Mouse (Mus musculus): Measurements from ENCODE around the gene Nes. TPM values are rescaled to one million over a fixed set of nuclear protein-coding genes. Genes with fewer than 3 reads are reported as not detected.
A peak's percentile ranks its signal among the peaks of the same experiment; 100 is the strongest.

Gene Nes
- polyA plus RNA-seq, 1 experiment from 2014 or later: 85.4 TPM

DNA sequence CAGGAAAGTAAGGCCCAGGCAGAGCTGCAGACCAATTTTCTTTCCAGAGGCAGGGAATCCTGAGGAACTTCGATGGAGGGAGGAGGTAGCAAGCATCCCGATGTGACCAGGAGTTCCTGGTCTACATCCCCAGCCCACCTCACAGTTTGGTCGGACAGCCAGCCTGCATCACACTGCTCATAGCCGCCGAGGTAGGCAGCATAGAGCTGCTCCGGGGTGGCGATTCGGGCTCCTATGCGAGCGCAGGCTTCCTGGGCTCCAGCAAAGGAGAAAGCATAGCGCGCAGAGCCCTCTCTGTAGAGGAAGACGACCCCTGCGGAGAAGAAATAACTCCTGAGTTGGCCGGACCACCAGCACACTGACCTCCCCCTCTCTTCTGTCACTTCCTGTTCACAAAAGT lies 25.5 kb downstream of the Nes start:
- H3K27me3 ChIP-seq (ENCODE audit: control insufficient read depth, insufficient read depth, low read length): peaks cover 82% of the 10 kb centered on the region
- no peaks in the 10 kb centered on the region for H3K9me3 ChIP-seq (ENCODE audit: control insufficient read depth, low read length)
- no peak overlapping the region for H3K27ac ChIP-seq (ENCODE audit: low read depth, low read length)
- peak overlapping the region; percentile 49; the same call in 1 of the 2 replicates for H3K4me2 ChIP-seq
- no peak overlapping the region for H3K9ac ChIP-seq (ENCODE audit: low read length)
- peaks cover 11% of the 10 kb centered on the region for H3K4me1 ChIP-seq (ENCODE audit: control insufficient read depth, insufficient read depth, low read length)
- WGBS: under 1% methylated on average over 15 of the region's 15 CpGs
- H3K36me3 ChIP-seq (ENCODE audit: control insufficient read depth, insufficient read depth, low read length): no peaks in the 10 kb centered on the region
- peak overlapping the region; percentile 23 for H3K4me3 ChIP-seq (ENCODE audit: low read depth, low read length)
- ATAC-seq (ENCODE audit: low FRiP score) (no peak), DNase-seq (ENCODE audit: low spot score, missing footprints) (peak; percentile 91)

DNA sequence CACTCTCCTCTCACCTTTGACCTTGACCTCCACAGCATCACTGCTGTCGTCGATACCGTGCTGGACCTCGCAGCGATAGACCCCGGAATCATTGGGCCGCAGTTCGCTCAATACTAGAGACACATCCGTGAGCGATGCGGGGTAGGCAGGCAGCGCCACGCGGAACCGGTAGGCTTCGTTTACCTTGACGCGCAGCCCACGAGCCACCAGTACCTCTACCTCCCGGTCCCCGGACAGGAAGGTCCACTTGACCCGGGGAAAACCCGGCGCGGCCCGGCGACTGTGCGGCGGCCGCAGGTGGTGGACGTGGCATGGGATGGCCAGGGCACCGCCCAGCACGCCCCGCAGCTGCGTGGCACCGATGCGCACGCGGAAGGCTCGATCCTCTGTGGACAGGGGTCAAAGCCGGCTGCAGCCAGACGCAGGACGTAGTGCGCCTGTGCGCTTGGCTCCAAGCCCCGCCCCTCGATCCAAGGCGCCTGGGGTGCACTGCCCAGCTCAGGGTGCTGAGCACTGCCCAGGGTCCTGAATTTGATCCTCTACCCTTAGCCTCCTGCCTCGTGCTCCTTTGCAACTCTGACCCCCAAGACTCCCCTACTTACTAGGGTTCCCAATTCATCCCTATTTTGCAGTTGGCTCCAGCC lies 26.2 kb downstream of the Nes start:
- Histone ChIP-seq H3K4me1 (ENCODE audit: control insufficient read depth, insufficient read depth, low read length) (peaks cover 11% of the 10 kb centered on the region), H3K4me2 (peak overlapping the region; percentile 49), H3K4me3 (ENCODE audit: low read depth, low read length) (peak overlapping the region; percentile 23), H3K9ac (ENCODE audit: low read length) (peak overlapping the region; percentile 2), H3K27ac (ENCODE audit: low read depth, low read length) (no peak overlapping the region), H3K9me3 (ENCODE audit: control insufficient read depth, low read length) (no peaks in the 10 kb centered on the region), H3K36me3 (ENCODE audit: control insufficient read depth, insufficient read depth, low read length) (no peaks in the 10 kb centered on the region), H3K27me3 (ENCODE audit: control insufficient read depth, insufficient read depth, low read length) (peaks cover 89% of the 10 kb centered on the region)
- DNase-seq (ENCODE audit: low spot score, missing footprints) (peak; percentile 92), ATAC-seq (ENCODE audit: low FRiP score) (no peak; the same call in 1 of the 2 replicates)
- under 1% methylated on average over 49 of the region's 49 CpGs for WGBS

DNA sequence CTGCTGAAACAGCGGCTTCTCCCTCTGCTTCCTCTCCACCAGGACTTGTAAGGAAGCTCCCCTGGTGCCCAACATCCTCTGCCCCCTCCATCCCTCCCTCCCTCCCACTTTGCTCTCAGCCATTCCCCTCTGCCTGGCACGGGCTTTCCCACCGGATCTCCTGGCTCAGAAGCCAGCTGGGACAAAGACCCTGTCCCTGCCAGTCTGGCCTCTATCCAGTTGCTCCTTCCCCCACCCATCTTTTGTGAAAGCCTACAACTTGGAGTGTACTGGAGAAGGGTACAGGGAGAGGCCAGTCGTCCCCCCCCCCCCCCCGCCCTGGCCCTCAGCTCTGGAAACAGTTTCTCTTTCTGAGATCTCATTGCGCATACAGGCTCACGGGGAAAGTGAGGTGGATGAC lies 27.9 kb downstream of the Nes start:
- Histone ChIP-seq H3K9ac (ENCODE audit: low read length) (no peak overlapping the region), H3K4me1 (ENCODE audit: control insufficient read depth, insufficient read depth, low read length) (peaks cover 14% of the 10 kb centered on the region), H3K4me3 (ENCODE audit: low read depth, low read length) (no peak overlapping the region), H3K9me3 (ENCODE audit: control insufficient read depth, low read length) (no peaks in the 10 kb centered on the region), H3K27me3 (ENCODE audit: control insufficient read depth, insufficient read depth, low read length) (peaks cover 91% of the 10 kb centered on the region), H3K36me3 (ENCODE audit: control insufficient read depth, insufficient read depth, low read length) (no peaks in the 10 kb centered on the region), H3K4me2 (no peak overlapping the region), H3K27ac (ENCODE audit: low read depth, low read length) (no peak overlapping the region)
- WGBS: 2% methylated on average over 7 of the region's 7 CpGs
- ATAC-seq (ENCODE audit: low FRiP score) (no peak), DNase-seq (ENCODE audit: low spot score, missing footprints) (no peak)

DNA sequence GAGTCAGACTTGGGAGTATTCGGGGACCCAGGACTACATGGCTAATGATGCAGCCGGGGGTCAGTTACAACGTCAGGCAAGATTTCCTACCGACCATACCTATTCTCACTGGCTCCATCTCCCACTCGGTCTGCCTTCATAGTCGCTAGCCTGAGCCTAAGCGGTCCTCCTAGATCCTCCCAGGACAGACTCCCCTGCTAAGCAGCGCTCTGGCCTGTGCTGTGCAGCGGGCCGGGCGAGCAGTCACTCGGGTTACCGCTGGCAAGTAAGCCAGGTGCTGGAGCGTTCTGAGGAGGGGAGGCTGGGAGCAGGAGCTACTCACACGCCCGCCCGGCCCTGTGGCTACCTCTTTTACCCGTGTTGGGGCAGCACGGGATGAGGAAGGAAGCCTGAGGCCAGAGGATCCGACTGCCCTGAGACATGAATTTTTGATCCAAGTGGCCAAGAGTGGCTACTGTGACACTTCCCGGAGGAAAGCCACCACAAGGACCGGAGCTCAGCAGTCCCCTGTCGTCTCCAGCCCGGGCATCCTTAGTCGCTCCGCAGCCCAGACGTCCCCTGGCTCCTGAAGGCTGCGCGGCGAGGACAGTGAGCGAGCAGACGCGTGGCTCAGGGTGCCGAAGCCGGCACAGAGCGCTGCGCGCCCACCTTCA lies 28.5 kb downstream of the Nes start:
- no peaks in the 10 kb centered on the region for H3K9me3 ChIP-seq (ENCODE audit: control insufficient read depth, low read length)
- WGBS: 1% methylated on average over 38 of the region's 38 CpGs
- no peak overlapping the region for H3K9ac ChIP-seq (ENCODE audit: low read length)
- peaks cover 87% of the 10 kb centered on the region for H3K27me3 ChIP-seq (ENCODE audit: control insufficient read depth, insufficient read depth, low read length)
- no peak overlapping the region for H3K27ac ChIP-seq (ENCODE audit: low read depth, low read length)
- ATAC-seq (ENCODE audit: low FRiP score): no peak
- H3K4me1 ChIP-seq (ENCODE audit: control insufficient read depth, insufficient read depth, low read length): peaks cover 14% of the 10 kb centered on the region
- H3K36me3 ChIP-seq (ENCODE audit: control insufficient read depth, insufficient read depth, low read length): no peaks in the 10 kb centered on the region
- peak overlapping the region; percentile 58 for H3K4me2 ChIP-seq
- peak; percentile 93 for DNase-seq (ENCODE audit: low spot score, missing footprints)
- peak overlapping the region; percentile 28 for H3K4me3 ChIP-seq (ENCODE audit: low read depth, low read length)

DNA sequence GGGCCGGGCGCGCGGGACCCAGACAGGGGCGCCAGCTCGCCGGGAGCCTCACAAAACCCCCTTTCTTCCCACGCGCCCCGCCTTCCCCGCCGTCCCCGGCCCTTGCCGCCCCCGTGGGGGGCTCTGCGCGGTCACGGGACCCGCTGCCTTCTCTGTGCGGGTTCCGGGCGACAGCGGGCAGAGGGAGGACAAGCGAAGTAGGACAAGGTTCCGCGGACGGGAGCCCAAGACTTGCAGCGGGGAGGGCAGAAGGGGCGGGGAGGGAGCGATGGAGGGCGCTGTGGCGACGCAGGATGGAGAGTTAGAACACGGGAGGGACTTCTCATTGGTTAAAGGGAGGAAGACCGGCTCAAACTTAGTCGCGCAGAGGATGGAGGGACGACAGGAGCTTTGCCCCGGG lies 29.3 kb downstream of the Nes start, which contains the start of gene Bcan:
TSS of gene Bcan (minus strand) at position 50 of the 400 bp plus-strand sequence.
- DNase-seq (ENCODE audit: low spot score, missing footprints) (peak; percentile 90), ATAC-seq (ENCODE audit: low FRiP score) (no peak)
- Histone ChIP-seq H3K27ac (ENCODE audit: low read depth, low read length) (no peak within 1 kb of the TSS), H3K4me3 (ENCODE audit: low read depth, low read length) (peak within 1 kb of the TSS; percentile 28), H3K36me3 (ENCODE audit: control insufficient read depth, insufficient read depth, low read length) (no peaks in the 10 kb centered on the region), H3K9me3 (ENCODE audit: control insufficient read depth, low read length) (no peaks in the 10 kb centered on the region), H3K9ac (ENCODE audit: low read length) (no peak within 1 kb of the TSS), H3K4me2 (peak within 1 kb of the TSS; percentile 58), H3K27me3 (ENCODE audit: control insufficient read depth, insufficient read depth, low read length) (peaks cover 79% of the 10 kb centered on the region), H3K4me1 (ENCODE audit: control insufficient read depth, insufficient read depth, low read length) (peaks cover 14% of the 10 kb centered on the region)
- 1% methylated on average over 39 of the region's 39 CpGs for WGBS

DNA sequence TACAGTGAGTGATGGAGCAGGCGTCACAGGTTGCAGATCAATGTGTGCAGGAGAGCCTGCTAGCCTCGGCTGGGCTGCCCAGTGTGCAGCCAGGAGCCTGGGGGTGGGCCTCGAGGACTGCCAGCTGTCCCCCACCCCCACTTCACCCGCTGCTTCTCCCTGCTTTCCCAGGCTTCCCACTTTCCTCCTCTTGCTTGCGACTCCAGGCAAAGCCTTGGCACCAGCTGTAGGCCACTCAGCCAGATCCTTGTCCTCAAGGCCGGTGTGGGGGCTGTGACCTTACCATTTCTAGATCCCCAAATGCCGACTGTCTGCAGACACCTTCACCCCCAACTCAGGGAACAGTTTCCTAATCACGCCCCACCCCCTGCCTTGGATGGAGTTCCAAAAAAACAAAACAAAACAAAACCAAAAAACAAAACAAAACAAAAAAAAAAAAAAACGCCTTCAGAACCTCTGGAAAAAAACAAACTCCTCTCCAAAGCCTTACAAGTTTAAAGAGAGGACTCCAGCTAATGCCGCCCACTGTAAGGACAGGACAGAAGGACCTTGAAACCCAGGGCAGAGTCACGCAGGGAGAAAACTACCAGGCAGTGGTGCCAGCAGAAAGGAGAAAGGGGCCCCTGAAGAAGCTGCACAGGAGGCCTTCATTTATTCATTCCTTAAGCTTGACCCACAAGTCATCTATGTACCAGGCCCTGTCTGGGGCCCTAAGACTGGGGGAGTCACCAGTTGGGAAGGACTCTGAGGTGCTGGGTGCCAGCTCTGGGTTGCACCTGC lies 30.1 kb downstream of the Nes start:
- no peaks in the 10 kb centered on the region for H3K36me3 ChIP-seq (ENCODE audit: control insufficient read depth, insufficient read depth, low read length)
- no peak overlapping the region for H3K27ac ChIP-seq (ENCODE audit: low read depth, low read length)
- H3K4me3 ChIP-seq (ENCODE audit: low read depth, low read length): peak overlapping the region; percentile 28; the same call in 1 of the 2 replicates
- no peak for ATAC-seq (ENCODE audit: low FRiP score)
- H3K4me2 ChIP-seq: peak overlapping the region; percentile 58
- H3K27me3 ChIP-seq (ENCODE audit: control insufficient read depth, insufficient read depth, low read length): peaks cover 71% of the 10 kb centered on the region
- DNase-seq (ENCODE audit: low spot score, missing footprints): peak; percentile 85
- H3K9ac ChIP-seq (ENCODE audit: low read length): no peak overlapping the region
- WGBS: 11% methylated on average over 11 of the region's 11 CpGs
- H3K4me1 ChIP-seq (ENCODE audit: control insufficient read depth, insufficient read depth, low read length): peaks cover 14% of the 10 kb centered on the region
- H3K9me3 ChIP-seq (ENCODE audit: control insufficient read depth, low read length): no peaks in the 10 kb centered on the region

DNA sequence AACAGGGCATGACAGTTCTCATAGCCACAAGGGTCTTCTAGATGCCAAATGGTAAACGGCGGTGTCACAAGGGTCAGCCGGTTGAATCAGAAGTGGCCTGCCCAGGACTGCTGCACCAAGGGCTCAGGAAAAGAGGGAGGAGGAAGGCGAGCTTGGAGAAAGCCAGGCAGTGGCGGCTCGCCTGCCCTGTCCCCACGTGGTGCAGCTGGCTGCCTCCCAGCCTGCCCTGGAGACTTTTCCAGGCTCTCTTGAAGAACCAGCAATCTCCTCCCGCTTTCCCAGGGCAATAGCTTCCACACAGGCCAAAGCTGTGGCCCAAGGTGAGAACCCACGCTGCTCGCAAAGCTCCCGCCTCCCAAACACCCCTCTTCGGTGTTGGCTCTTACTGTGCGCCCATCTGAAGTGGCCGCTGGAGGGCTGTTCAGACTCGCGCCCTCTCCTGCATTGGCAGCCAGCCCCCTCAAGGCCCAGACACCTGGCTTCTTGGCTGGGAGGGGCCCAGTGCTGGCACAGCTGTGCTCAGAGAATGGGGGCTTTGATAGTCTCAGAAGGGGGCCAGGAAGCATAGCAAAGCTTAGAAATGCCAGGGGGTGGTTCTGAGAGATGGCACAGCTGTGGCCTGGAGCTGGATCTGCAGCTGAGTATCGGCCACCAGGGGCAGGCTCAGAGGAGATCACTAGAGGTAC lies 31.6 kb downstream of the Nes start:
- no peak overlapping the region for H3K9ac ChIP-seq (ENCODE audit: low read length)
- H3K4me1 ChIP-seq (ENCODE audit: control insufficient read depth, insufficient read depth, low read length): peaks cover 10% of the 10 kb centered on the region
- ATAC-seq (ENCODE audit: low FRiP score): 0 out of 2 replicates have a peak, but pooled peaks have one; percentile 46
- no peak overlapping the region for H3K27ac ChIP-seq (ENCODE audit: low read depth, low read length)
- peak; percentile 86 for DNase-seq (ENCODE audit: low spot score, missing footprints)
- WGBS: 5% methylated on average over 17 of the region's 17 CpGs
- H3K4me3 ChIP-seq (ENCODE audit: low read depth, low read length): no peak overlapping the region
- H3K36me3 ChIP-seq (ENCODE audit: control insufficient read depth, insufficient read depth, low read length): no peaks in the 10 kb centered on the region
- H3K4me2 ChIP-seq: no peak overlapping the region
- no peaks in the 10 kb centered on the region for H3K9me3 ChIP-seq (ENCODE audit: control insufficient read depth, low read length)
- peaks cover 56% of the 10 kb centered on the region for H3K27me3 ChIP-seq (ENCODE audit: control insufficient read depth, insufficient read depth, low read length)

DNA sequence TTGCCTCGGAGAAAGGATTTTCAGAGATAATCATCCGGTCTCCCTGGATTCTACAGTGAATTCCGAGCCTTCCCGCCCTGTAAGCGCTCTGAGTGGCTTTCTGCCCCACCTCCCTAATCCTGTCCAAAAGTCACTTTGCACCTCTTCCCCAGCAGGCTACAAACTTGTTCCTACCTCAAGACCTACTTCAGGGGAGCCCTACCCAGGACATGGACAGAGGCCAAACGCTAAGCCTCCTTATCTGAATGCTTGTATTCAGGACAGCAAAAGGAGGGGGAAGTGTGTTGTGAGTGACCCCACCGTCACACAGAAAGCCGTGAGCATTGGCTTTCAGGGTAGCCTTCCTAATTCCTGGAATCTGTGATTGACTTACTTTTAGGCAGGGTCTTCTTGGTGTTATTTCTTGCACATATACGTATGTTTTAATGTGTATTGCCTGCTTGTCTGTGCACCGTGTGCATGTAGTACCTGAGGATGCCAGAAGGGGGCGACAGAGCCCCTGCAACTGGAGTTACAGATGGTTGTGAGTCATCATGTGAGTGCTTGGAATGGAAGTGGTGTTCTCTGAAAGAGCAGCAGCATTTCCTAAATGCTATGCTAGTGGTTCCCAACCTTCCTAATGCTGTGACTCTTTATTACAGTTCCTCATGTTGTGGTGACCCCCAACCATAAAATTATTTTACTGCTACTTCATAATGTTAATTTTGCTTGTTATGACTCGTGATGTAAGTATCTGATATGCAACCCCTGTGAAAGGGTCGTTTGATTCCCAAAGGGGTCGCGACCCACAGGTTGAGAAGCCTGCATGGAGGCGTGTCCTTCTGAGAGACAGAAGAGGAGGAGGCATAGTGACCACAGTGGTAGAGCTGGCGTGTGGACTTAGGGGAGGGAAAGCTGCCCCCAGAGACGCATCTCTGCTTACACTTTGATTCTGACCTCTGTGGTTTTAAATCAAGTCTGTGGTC lies 35.2 kb downstream of the Nes start:
- no peak overlapping the region for H3K4me2 ChIP-seq
- peaks cover 3% of the 10 kb centered on the region; the same call in 1 of the 2 replicates for H3K4me1 ChIP-seq (ENCODE audit: control insufficient read depth, insufficient read depth, low read length)
- no peaks in the 10 kb centered on the region for H3K36me3 ChIP-seq (ENCODE audit: control insufficient read depth, insufficient read depth, low read length)
- no peak overlapping the region for H3K9ac ChIP-seq (ENCODE audit: low read length)
- H3K9me3 ChIP-seq (ENCODE audit: control insufficient read depth, low read length): no peaks in the 10 kb centered on the region
- WGBS: 75% methylated on average over 18 of the region's 18 CpGs
- ATAC-seq (ENCODE audit: low FRiP score): no peak
- H3K27me3 ChIP-seq (ENCODE audit: control insufficient read depth, insufficient read depth, low read length): peaks cover 20% of the 10 kb centered on the region
- no peak overlapping the region for H3K4me3 ChIP-seq (ENCODE audit: low read depth, low read length)
- H3K27ac ChIP-seq (ENCODE audit: low read depth, low read length): no peak overlapping the region
- no peak for DNase-seq (ENCODE audit: low spot score, missing footprints)
